Mouse (Mus musculus) brain, adult 10 weeks (tissue): ENCODE measurements around the gene Olfr1034. TPM values are rescaled to one million over a fixed set of nuclear protein-coding genes. Genes with fewer than 3 reads are reported as not detected.

ENCODE experiments used
- polyA plus RNA-seq: library from polyadenylated mRNA; stranded (reverse); fragments of 350-450 nt; fragmentation: Illumina TruSeq; extraction: RNeasy Lipid Tissue Mini Kit (QIAGEN cat#74804); gene quantifications from one replicate; pipeline ENCODE4 v1.2.3, GENCODE M21; 2015; ENCODE audit warnings: low read depth, low replicate concordance

Olfr1034 gene
- polyA plus RNA-seq = not detected

DNA sequence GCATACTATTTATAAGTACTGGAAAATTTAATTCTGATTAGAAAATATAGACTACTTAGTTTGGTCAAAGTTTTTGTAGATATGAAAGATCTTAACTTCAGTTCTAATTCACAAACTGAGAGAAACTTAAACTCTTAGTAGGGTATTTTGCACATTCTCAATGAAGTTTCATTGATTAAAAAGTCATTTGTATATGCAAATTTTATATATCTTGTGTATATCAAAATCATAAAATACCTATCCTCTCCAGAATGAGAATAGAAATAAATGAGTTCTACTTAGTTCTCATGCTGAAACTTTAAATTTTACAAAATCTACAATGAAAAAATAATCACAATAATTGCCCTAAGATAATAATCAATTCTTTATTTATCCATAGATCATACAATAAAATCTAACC is at the start of gene Olfr1034:
Gene Olfr1034 (plus strand): TSS at position 301 of the 400 bp plus-strand sequence.

DNA sequence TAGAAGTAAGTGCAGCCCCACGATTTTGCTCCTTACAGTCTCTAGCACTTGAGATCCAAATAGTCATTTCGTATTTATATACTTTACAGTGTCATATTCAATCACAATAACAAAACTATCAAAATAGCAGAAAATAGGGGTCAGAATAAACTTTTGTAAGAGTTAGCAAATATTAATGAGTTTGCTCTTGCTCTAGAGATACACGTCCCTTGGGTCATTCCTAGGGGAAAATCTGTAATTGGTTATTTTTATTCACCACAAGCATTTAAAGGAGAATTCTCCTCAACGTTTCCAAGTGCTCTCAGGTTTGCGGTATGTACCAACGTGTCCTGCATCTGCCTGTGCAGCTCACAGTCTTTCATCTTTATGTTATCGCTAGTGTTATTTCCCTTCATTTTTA is 40.4 kb upstream of the Olfr1034 start, which contains the start of gene Olfr1032:
Gene Olfr1032 (plus strand): TSS at position 301 of the 400 bp plus-strand sequence.

DNA sequence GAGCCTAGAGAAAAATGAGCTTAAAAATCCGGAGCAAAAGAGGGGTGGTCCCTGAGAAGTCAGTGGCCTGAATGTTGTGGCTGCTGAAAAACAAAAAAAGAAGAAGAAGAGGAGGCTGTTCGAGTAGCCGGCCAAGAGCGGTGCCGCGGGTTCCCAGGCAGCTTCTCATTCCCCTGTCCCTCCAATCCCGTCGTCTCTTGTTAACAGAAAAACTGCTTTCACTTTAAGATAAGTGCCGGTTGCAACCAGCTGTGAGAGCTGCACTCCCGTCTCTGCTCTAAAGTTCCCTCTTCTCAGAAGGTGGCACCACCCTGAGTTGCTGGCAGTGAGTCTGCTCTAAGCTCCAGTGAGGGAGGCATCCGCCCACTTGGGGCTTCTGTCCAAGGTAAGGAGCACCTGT is 25.3 kb upstream of the Olfr1034 start, which contains the start of gene Olfr1033:
Gene Olfr1033 (plus strand): TSS at position 228 of the 400 bp plus-strand sequence.

DNA sequence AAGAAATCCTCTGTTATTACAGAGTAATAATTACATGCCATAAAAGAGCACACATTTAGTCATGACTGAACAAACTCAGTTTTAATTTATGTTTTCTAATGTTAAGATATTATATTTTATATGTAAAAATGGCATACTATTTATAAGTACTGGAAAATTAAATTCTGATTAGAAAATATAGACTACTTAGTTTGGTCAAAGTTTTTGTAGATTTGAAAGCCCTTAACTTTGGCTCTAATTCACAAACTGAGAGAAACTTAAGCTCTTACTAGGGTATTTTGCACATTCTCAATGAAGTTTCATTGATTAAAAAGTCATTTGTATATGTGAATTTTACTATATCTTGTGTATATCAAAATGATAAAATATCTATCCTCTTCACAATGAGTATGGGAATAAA is 28.0 kb downstream of the Olfr1034 start, which contains the start of gene Olfr1036:
Gene Olfr1036 (plus strand): TSS at position 301 of the 400 bp plus-strand sequence.

DNA sequence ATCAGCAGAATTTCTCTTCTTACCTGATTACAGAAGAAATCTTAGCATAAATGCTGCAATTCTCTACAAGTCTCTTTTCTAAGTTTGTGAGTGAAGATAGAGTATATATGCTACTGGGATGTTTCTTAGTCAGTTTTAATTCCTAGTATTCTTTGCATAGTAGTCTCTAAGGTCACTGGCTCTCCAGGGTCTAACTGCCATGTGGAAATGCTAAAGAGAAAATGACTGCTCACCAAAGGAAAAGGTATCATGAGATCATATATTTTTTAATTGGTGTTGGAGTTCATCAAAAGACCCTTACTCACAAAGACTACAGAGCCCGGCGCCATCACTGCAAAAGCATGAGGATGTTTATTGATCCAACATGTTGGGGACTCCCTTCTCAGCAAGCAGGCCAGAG is 41.6 kb downstream of the Olfr1034 start, which contains the start of gene Olfr1037:
Gene Olfr1037 (minus strand): TSS at position 101 of the 400 bp plus-strand sequence.

Other genes starting within 250 kb of the Olfr1034 start
- not detected for gene Olfr1016, start 243.3 kb upstream of the Olfr1034 start, polyA plus RNA-seq
- not detected for gene Olfr1018, start 227.4 kb upstream of the Olfr1034 start, polyA plus RNA-seq
- gene Olfr1019, start 200.4 kb upstream of the Olfr1034 start, polyA plus RNA-seq = not detected
- gene Olfr1020, start 198.8 kb upstream of the Olfr1034 start, polyA plus RNA-seq = not detected
- not detected for gene Olfr1022, start 177.3 kb upstream of the Olfr1034 start, polyA plus RNA-seq
- not detected for gene Olfr1023, start 160.2 kb upstream of the Olfr1034 start, polyA plus RNA-seq
- gene Olfr1024, start 140.8 kb upstream of the Olfr1034 start, polyA plus RNA-seq = not detected
- not detected for gene Olfr1025-ps1, start 130.7 kb upstream of the Olfr1034 start, polyA plus RNA-seq
- gene Olfr1026, start 124.3 kb upstream of the Olfr1034 start, polyA plus RNA-seq = not detected
- not detected for gene Olfr1028, start 95.4 kb upstream of the Olfr1034 start, polyA plus RNA-seq
- not detected for gene Olfr1029, start 72.0 kb upstream of the Olfr1034 start, polyA plus RNA-seq
- gene Olfr1030, start 66.6 kb upstream of the Olfr1034 start, polyA plus RNA-seq = not detected
- gene Olfr1031, start 55.6 kb upstream of the Olfr1034 start, polyA plus RNA-seq = not detected
- not detected for gene Olfr1032, start 40.3 kb upstream of the Olfr1034 start, polyA plus RNA-seq
- gene Olfr1033, start 25.2 kb upstream of the Olfr1034 start, polyA plus RNA-seq = 0.13 TPM
- gene Olfr1036, start 28.1 kb downstream of the Olfr1034 start, polyA plus RNA-seq = not detected
- gene Olfr1037, start 41.5 kb downstream of the Olfr1034 start, polyA plus RNA-seq = not detected
- not detected for gene Olfr1039, start 90.1 kb downstream of the Olfr1034 start, polyA plus RNA-seq
- gene Olfr1040, start 100.9 kb downstream of the Olfr1034 start, polyA plus RNA-seq = not detected
- gene Olfr1042, start 116.0 kb downstream of the Olfr1034 start, polyA plus RNA-seq = not detected
- not detected for gene Olfr1043, start 121.7 kb downstream of the Olfr1034 start, polyA plus RNA-seq
- not detected for gene Olfr1044, start 132.0 kb downstream of the Olfr1034 start, polyA plus RNA-seq
- not detected for gene Olfr52, start 139.8 kb downstream of the Olfr1034 start, polyA plus RNA-seq
- not detected for gene Olfr1045, start 157.1 kb downstream of the Olfr1034 start, polyA plus RNA-seq
- not detected for gene Olfr1046, start 173.5 kb downstream of the Olfr1034 start, polyA plus RNA-seq
- not detected for gene Olfr1047, start 185.5 kb downstream of the Olfr1034 start, polyA plus RNA-seq
- gene Olfr1048, start 194.4 kb downstream of the Olfr1034 start, polyA plus RNA-seq = not detected
- not detected for gene Olfr1049, start 212.5 kb downstream of the Olfr1034 start, polyA plus RNA-seq
- gene Olfr1051, start 233.2 kb downstream of the Olfr1034 start, polyA plus RNA-seq = not detected
- not detected for gene Olfr1052, start 246.6 kb downstream of the Olfr1034 start, polyA plus RNA-seq